Comparison of ENCODE assay signal across 12 mouse cellular contexts in the genomic region with DNA sequence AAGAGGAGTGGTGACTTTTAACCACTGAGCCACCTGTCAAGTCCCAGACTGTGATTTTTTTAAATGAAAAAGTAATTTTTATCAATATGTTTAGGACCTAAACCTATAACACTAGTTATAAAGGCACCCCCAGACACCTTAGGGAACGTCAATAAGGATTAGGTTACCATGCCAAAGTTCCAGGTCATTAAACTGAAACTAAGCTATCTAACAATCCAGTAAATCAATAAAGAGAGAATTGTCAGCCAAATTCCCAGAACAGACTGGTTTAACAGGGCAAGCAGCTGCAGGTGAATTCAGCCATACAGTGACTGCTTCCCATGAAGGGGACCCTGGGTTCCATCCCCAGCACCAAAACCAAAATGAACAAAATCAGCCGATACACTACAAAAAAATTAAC.
"Had no signal": no experiment of that assay in that cellular context is flagged by ENCODE, and none has a peak within 500 bp of the region (broad histone marks: within the 10 kb centered on the region; RNA-seq: fewer than 3 reads in every experiment).

No protein-coding gene starts in this region.

- H3K36me3 ChIP-seq: neural tube, embryonic 13.5 days; neural tube, embryonic 15.5 days; stomach, embryonic 15.5 days had no signal

- H3K4me2 ChIP-seq: neural tube, embryonic 13.5 days; neural tube, embryonic 15.5 days; stomach, embryonic 15.5 days had no signal

- DNase-seq: retina, postnatal 1 day; right cerebral cortex, adult 18-20 months; right cerebral cortex, postnatal 14 days; right cerebral cortex, postnatal 25 days; right cerebral cortex, postnatal 4 days; spleen, adult 18-20 months; thymus, adult 18-20 months; thymus, postnatal 36 days had no signal

- H3K4me3 ChIP-seq: neural tube, embryonic 13.5 days; neural tube, embryonic 15.5 days; stomach, embryonic 15.5 days had no signal

- H3K27me3 ChIP-seq: neural tube, embryonic 13.5 days; neural tube, embryonic 15.5 days; stomach, embryonic 15.5 days had no signal

- H3K9ac ChIP-seq: neural tube, embryonic 13.5 days; neural tube, embryonic 15.5 days; stomach, embryonic 15.5 days had no signal

- H3K27ac ChIP-seq: neural tube, embryonic 13.5 days; neural tube, embryonic 15.5 days; stomach, embryonic 15.5 days; stomach, postnatal 0 days had no signal

- H3K9me3 ChIP-seq: neural tube, embryonic 13.5 days; neural tube, embryonic 15.5 days; stomach, embryonic 15.5 days had no signal

- H3K4me1 ChIP-seq: neural tube, embryonic 13.5 days; neural tube, embryonic 15.5 days; stomach, embryonic 15.5 days had no signal
